Mouse (Mus musculus): ENCODE measurements around the gene Lima1.

DNA sequence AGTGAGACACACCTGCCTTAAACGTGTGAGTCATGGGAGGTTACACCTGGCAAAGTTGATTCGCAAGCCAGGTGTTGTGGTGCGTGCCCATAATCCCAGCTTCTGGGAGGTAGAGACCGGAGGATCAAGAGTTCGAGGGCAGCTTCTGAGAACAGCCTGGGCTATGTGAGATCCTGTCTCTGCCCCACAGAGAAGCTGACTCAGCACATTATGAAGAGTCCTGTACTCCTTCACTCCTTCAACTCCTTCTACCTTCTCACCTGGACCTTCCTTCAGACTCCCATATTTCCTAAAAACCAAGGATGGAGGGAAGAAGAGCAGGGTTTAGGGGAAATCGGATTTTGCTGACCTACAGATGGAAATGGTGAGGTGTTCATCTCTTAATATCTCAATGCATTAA is 61.6 kb downstream of the Lima1 start:
- TF ChIP-seq POLR2AphosphoS2 (IDR thresholded peaks at IDR 0.05; ENCODE audit: insufficient read length, low read depth): peak; percentile 14
- no peak for TF ChIP-seq E2F4 (IDR thresholded peaks at IDR 0.05; ENCODE audit: insufficient read depth)
- no peak for TF ChIP-seq USF1 (IDR thresholded peaks at IDR 0.05; ENCODE audit: low read depth)
- TF ChIP-seq MAX (IDR thresholded peaks at IDR 0.05; ENCODE audit: low read depth): no peak
- TF ChIP-seq MYOD1 (IDR thresholded peaks at IDR 0.05; ENCODE audit: control insufficient read depth in 1 of 3, insufficient read length in 2 of 3, low read depth in 2 of 3): peak in 1 of 3 experiments; percentile 44
- no peak for TF ChIP-seq POLR2A (IDR thresholded peaks at IDR 0.05; ENCODE audit: insufficient read length, low read depth)
- no peak for TF ChIP-seq SRF (IDR thresholded peaks at IDR 0.05; ENCODE audit: control insufficient read depth, insufficient read length, low read depth)
